Mouse (Mus musculus): ENCODE data around the gene Sv2c. TPM values are rescaled to one million over a fixed set of nuclear protein-coding genes. Genes with fewer than 3 reads are reported as not detected.
"Not testable (repeated sequence)": the region's sequence is repeated elsewhere in the genome, so short reads cannot be mapped to it uniquely, and the experiment has no call there.

Sv2c gene
- polyA plus RNA-seq, 1 experiment from 2014 or later = 0.12 TPM

- H3K9me3 ChIP-seq (replicated peaks) = 0 out of 2 replicates have a peak, but pooled peaks cover 5% of the 10 kb centered on the region
- H3K4me2 ChIP-seq = no peak overlapping the region
- no peaks in the 10 kb centered on the region for H3K36me3 ChIP-seq
- 71% methylated on average over 27 of the region's 27 CpGs for WGBS (ENCODE audit: insufficient replicate concordance)
- no peaks in the 10 kb centered on the region for H3K27me3 ChIP-seq (replicated peaks)
- H3K9ac ChIP-seq = no peak overlapping the region
- no peak for ATAC-seq
- H3K4me3 ChIP-seq = no peak overlapping the region
- no peaks in the 10 kb centered on the region for H3K4me1 ChIP-seq
- no peak overlapping the region for H3K27ac ChIP-seq
Measured at GRCm38 (mm10) chr13:95994705-95995703, 137.4 kb downstream of the Sv2c start.

- Histone ChIP-seq H3K27me3 (replicated peaks) (peaks cover 3% of the 10 kb centered on the region; the same call in 1 of the 2 replicates), H3K4me1 (peaks cover 13% of the 10 kb centered on the region), H3K9ac (no peak overlapping the region), H3K36me3 (no peaks in the 10 kb centered on the region), H3K4me2 (no peak overlapping the region), H3K9me3 (replicated peaks) (no peaks in the 10 kb centered on the region), H3K27ac (no peak overlapping the region), H3K4me3 (no peak overlapping the region)
- no peak for ATAC-seq
- 38% methylated on average over 9 of the region's 9 CpGs for WGBS (ENCODE audit: insufficient replicate concordance)
Measured at GRCm38 (mm10) chr13:95988181-95988580, 144.2 kb downstream of the Sv2c start.

GRCm38 (mm10) chr13:95987147-95987546 is 145.2 kb downstream of the Sv2c start:
- ATAC-seq = no peak
- WGBS (ENCODE audit: insufficient replicate concordance) = 49% methylated on average over 5 of the region's 5 CpGs
- H3K27me3 ChIP-seq (replicated peaks) = peaks cover 3% of the 10 kb centered on the region; the same call in 1 of the 2 replicates
- no peaks in the 10 kb centered on the region for H3K9me3 ChIP-seq (replicated peaks)
- no peaks in the 10 kb centered on the region for H3K36me3 ChIP-seq
- no peak overlapping the region for H3K9ac ChIP-seq
- peaks cover 15% of the 10 kb centered on the region for H3K4me1 ChIP-seq
- no peak overlapping the region for H3K27ac ChIP-seq
- H3K4me2 ChIP-seq = no peak overlapping the region
- no peak overlapping the region for H3K4me3 ChIP-seq

GRCm38 (mm10) chr13:95986375-95986774 is 146.0 kb downstream of the Sv2c start:
- Histone ChIP-seq H3K27ac (no peak overlapping the region), H3K9ac (no peak overlapping the region), H3K36me3 (no peaks in the 10 kb centered on the region), H3K4me3 (no peak overlapping the region), H3K27me3 (replicated peaks) (peaks cover 3% of the 10 kb centered on the region; the same call in 1 of the 2 replicates), H3K4me2 (no peak overlapping the region), H3K9me3 (replicated peaks) (no peaks in the 10 kb centered on the region), H3K4me1 (peaks cover 15% of the 10 kb centered on the region)
- WGBS (ENCODE audit: insufficient replicate concordance) = 72% methylated on average over 13 of the region's 13 CpGs
- no peak for ATAC-seq

GRCm38 (mm10) chr13:95975225-95975624 is 157.2 kb downstream of the Sv2c start:
- H3K4me3 ChIP-seq = no peak overlapping the region
- H3K4me2 ChIP-seq = no peak overlapping the region
- WGBS (ENCODE audit: insufficient replicate concordance) = 72% methylated on average over 10 of the region's 10 CpGs
- no peak overlapping the region for H3K9ac ChIP-seq
- no peaks in the 10 kb centered on the region for H3K9me3 ChIP-seq (replicated peaks)
- no peak overlapping the region for H3K27ac ChIP-seq
- ATAC-seq = no peak
- H3K4me1 ChIP-seq = no peaks in the 10 kb centered on the region
- no peaks in the 10 kb centered on the region for H3K36me3 ChIP-seq
- peaks cover 8% of the 10 kb centered on the region; the same call in 1 of the 2 replicates for H3K27me3 ChIP-seq (replicated peaks)

- Histone ChIP-seq H3K9me3 (replicated peaks) (no peaks in the 10 kb centered on the region), H3K4me2 (no peak overlapping the region), H3K9ac (no peak overlapping the region), H3K27ac (no peak overlapping the region), H3K4me3 (no peak overlapping the region), H3K4me1 (no peaks in the 10 kb centered on the region), H3K36me3 (no peaks in the 10 kb centered on the region), H3K27me3 (replicated peaks) (peaks cover 15% of the 10 kb centered on the region; the same call in 1 of the 2 replicates)
- 71% methylated on average over 11 of the region's 11 CpGs for WGBS (ENCODE audit: insufficient replicate concordance)
- ATAC-seq = no peak
Measured at GRCm38 (mm10) chr13:95974106-95974505, 158.3 kb downstream of the Sv2c start.

GRCm38 (mm10) chr13:95973368-95973958 is 158.9 kb downstream of the Sv2c start:
- H3K4me3 ChIP-seq = no peak overlapping the region
- H3K27me3 ChIP-seq (replicated peaks) = peaks cover 15% of the 10 kb centered on the region; the same call in 1 of the 2 replicates
- H3K4me1 ChIP-seq = peaks cover 5% of the 10 kb centered on the region
- H3K27ac ChIP-seq = no peak overlapping the region
- ATAC-seq = peak; percentile 32; the same call in 1 of the 2 replicates
- H3K9ac ChIP-seq = no peak overlapping the region
- H3K36me3 ChIP-seq = no peaks in the 10 kb centered on the region
- no peak overlapping the region for H3K4me2 ChIP-seq
- H3K9me3 ChIP-seq (replicated peaks) = no peaks in the 10 kb centered on the region
- WGBS (ENCODE audit: insufficient replicate concordance) = 45% methylated on average over 11 of the region's 11 CpGs

GRCm38 (mm10) chr13:95968031-95968430 is 164.3 kb downstream of the Sv2c start:
- H3K4me2 ChIP-seq; H3K4me3 ChIP-seq; H3K9me3 ChIP-seq (replicated peaks); H3K27ac ChIP-seq; H3K36me3 ChIP-seq; H3K9ac ChIP-seq; ATAC-seq: not testable (repeated sequence)
- Histone ChIP-seq H3K27me3 (replicated peaks) (peaks cover 15% of the 10 kb centered on the region; the same call in 1 of the 2 replicates), H3K4me1 (peaks cover 54% of the 10 kb centered on the region)
- 60% methylated on average over 2 of the region's 2 CpGs for WGBS (ENCODE audit: insufficient replicate concordance)

GRCm38 (mm10) chr13:95966791-95967190 is 165.6 kb downstream of the Sv2c start:
- H3K4me1 ChIP-seq = peaks cover 67% of the 10 kb centered on the region
- no peak for ATAC-seq
- H3K27me3 ChIP-seq (replicated peaks) = peaks cover 15% of the 10 kb centered on the region; the same call in 1 of the 2 replicates

GRCm38 (mm10) chr13:95965596-95965995 is 166.8 kb downstream of the Sv2c start:
- WGBS (ENCODE audit: insufficient replicate concordance) = 42% methylated on average over 6 of the region's 6 CpGs
- H3K36me3 ChIP-seq = no peaks in the 10 kb centered on the region
- peak overlapping the region; percentile 55 for H3K4me2 ChIP-seq
- peaks cover 77% of the 10 kb centered on the region for H3K4me1 ChIP-seq
- H3K9ac ChIP-seq = peak overlapping the region; percentile 42; the same call in 1 of the 2 replicates
- ATAC-seq = no peak
- no peaks in the 10 kb centered on the region for H3K9me3 ChIP-seq (replicated peaks)
- H3K27me3 ChIP-seq (replicated peaks) = peaks cover 12% of the 10 kb centered on the region; the same call in 1 of the 2 replicates
- peak overlapping the region; percentile 88 for H3K27ac ChIP-seq
- H3K4me3 ChIP-seq = no peak overlapping the region

More at GRCm38 (mm10) chr13:95966791-95967190, 165.6 kb downstream of the Sv2c start:
- WGBS (ENCODE audit: insufficient replicate concordance) = 79% methylated on average over 6 of the region's 6 CpGs
- no peak overlapping the region for H3K27ac ChIP-seq
- no peak overlapping the region for H3K4me3 ChIP-seq
- no peaks in the 10 kb centered on the region for H3K9me3 ChIP-seq (replicated peaks)
- no peak overlapping the region for H3K4me2 ChIP-seq
- no peaks in the 10 kb centered on the region for H3K36me3 ChIP-seq
- no peak overlapping the region for H3K9ac ChIP-seq

- Histone ChIP-seq H3K4me2 (peak overlapping the region; percentile 55), H3K4me1 (peaks cover 80% of the 10 kb centered on the region), H3K36me3 (no peaks in the 10 kb centered on the region), H3K27ac (peak overlapping the region; percentile 88), H3K4me3 (0 out of 2 replicates have a peak overlapping the region, but pooled peaks have one; percentile 4), H3K9me3 (replicated peaks) (no peaks in the 10 kb centered on the region), H3K9ac (peak overlapping the region; percentile 42), H3K27me3 (replicated peaks) (0 out of 2 replicates have a peak, but pooled peaks cover 7% of the 10 kb centered on the region)
- ATAC-seq = peak; percentile 88
- 12% methylated on average over 10 of the region's 10 CpGs for WGBS (ENCODE audit: insufficient replicate concordance)
Measured at GRCm38 (mm10) chr13:95965162-95965561, 167.2 kb downstream of the Sv2c start.
